Mouse (Mus musculus) liver, embryonic 14.5 days (tissue): ENCODE results near the gene Galnt2.

ENCODE experiments used
- CTCF ChIP-seq: IDR thresholded peaks from 2 replicates; pipeline ENCODE4 v1.5.1; 2016; ENCODE audit warnings: antibody characterized with exemption, low read depth, control low read depth
- EP300 ChIP-seq: IDR thresholded peaks from 2 replicates; pipeline ENCODE4 v1.6.1; 2016; ENCODE audit warnings: antibody characterized with exemption, low read depth

GRCm38 (mm10) chr8:124283644-124284332 lies 52.6 kb downstream of the Galnt2 start:
- TF ChIP-seq CTCF (no peak), EP300 (no peak)
